In genomic region chr3:137999224-137999790, GRCm38 (mm10) we compare ENCODE assay signal across 20 mouse cellular contexts. TPM values are rescaled to one million over a fixed set of nuclear protein-coding genes. Genes with fewer than 3 reads are reported as not detected.
DNase-seq lines count a peak whose midpoint lies in the region; ATAC-seq and TF ChIP-seq lines count a peak whose summit lies in the region.
"Had no signal": no experiment of that assay in that cellular context is flagged by ENCODE, and none has a peak within 500 bp of the region (broad histone marks: within the 10 kb centered on the region; RNA-seq: fewer than 3 reads in every experiment).

No protein-coding gene starts in this region.

- H3K4me3 ChIP-seq in gastrocnemius, adult 2 months: no peak overlapping the region
- no peak overlapping the region for H3K4me3 ChIP-seq in limb, embryonic 12.5 days (replicated peaks)
- no peak overlapping the region for H3K4me3 ChIP-seq in limb, embryonic 10.5 days
- H3K4me3 ChIP-seq: embryonic facial prominence, embryonic 13.5 days; hindbrain, embryonic 15.5 days; midbrain, embryonic 12.5 days had no signal

- H3K9me3 ChIP-seq in limb, embryonic 12.5 days: no peaks in the 10 kb centered on the region
- H3K9me3 ChIP-seq in limb, embryonic 10.5 days (replicated peaks): no peaks in the 10 kb centered on the region
- H3K9me3 ChIP-seq: embryonic facial prominence, embryonic 13.5 days; hindbrain, embryonic 15.5 days; midbrain, embryonic 12.5 days had no signal

- peak overlapping the region; percentile 1; the same call in 1 of the 2 replicates for H3K27ac ChIP-seq in gastrocnemius, adult 2 months
- 0 out of 2 replicates have a peak overlapping the region, but pooled peaks have one; percentile 17 for H3K27ac ChIP-seq in limb, embryonic 12.5 days
- no peak overlapping the region for H3K27ac ChIP-seq in limb, embryonic 10.5 days
- H3K27ac ChIP-seq: embryonic facial prominence, embryonic 13.5 days; hindbrain, embryonic 15.5 days; kidney, postnatal 0 days; liver, embryonic 14.5 days; midbrain, embryonic 12.5 days had no signal

- no peaks in the 10 kb centered on the region for H3K36me3 ChIP-seq in limb, embryonic 12.5 days
- no peaks in the 10 kb centered on the region for H3K36me3 ChIP-seq in limb, embryonic 10.5 days
- H3K36me3 ChIP-seq: embryonic facial prominence, embryonic 13.5 days; hindbrain, embryonic 15.5 days; midbrain, embryonic 12.5 days had no signal

- no peak overlapping the region for H3K9ac ChIP-seq in limb, embryonic 12.5 days (replicated peaks)
- H3K9ac ChIP-seq: embryonic facial prominence, embryonic 13.5 days; hindbrain, embryonic 15.5 days; liver, embryonic 14.5 days; midbrain, embryonic 12.5 days had no signal

- intact Hi-C loops in gastrocnemius, adult 2 months (cut with DNase I): no loop called here
- intact Hi-C loops in gastrocnemius, postnatal 36 days (cut with DNase I): no loop called here

- TF ChIP-seq POLR2A in brain, embryonic 14.5 days (IDR thresholded peaks at IDR 0.05; ENCODE audit: borderline replicate concordance, extremely low read depth, insufficient read depth, insufficient read length, poor library complexity, severe bottlenecking): no peak

- no peak for ATAC-seq in limb, embryonic 12.5 days (ENCODE audit: insufficient number of reproducible peaks, insufficient read depth, low FRiP score, low TSS enrichment, low read depth)
- ATAC-seq: intestine, postnatal 0 days had no signal

- no peak for TF ChIP-seq CTCF in gastrocnemius, adult 2 months (IDR thresholded peaks at IDR 0.05)
- TF ChIP-seq CTCF in brain, embryonic 14.5 days (IDR thresholded peaks at IDR 0.05; ENCODE audit: borderline replicate concordance, extremely low read depth, insufficient read depth, insufficient read length): no peak

- H3K4me2 ChIP-seq in limb, embryonic 12.5 days: no peak overlapping the region
- H3K4me2 ChIP-seq: embryonic facial prominence, embryonic 13.5 days; heart, embryonic 11.5 days; hindbrain, embryonic 15.5 days; midbrain, embryonic 12.5 days had no signal

- no peaks in the 10 kb centered on the region for H3K27me3 ChIP-seq in limb, embryonic 12.5 days
- H3K27me3 ChIP-seq in limb, embryonic 10.5 days (ENCODE audit: low read depth, poor library complexity, severe bottlenecking): no peaks in the 10 kb centered on the region
- H3K27me3 ChIP-seq: embryonic facial prominence, embryonic 13.5 days; hindbrain, embryonic 15.5 days; midbrain, embryonic 12.5 days had no signal

- peaks cover 21% of the 10 kb centered on the region for H3K4me1 ChIP-seq in limb, embryonic 12.5 days (replicated peaks)
- H3K4me1 ChIP-seq in limb, embryonic 10.5 days: no peaks in the 10 kb centered on the region; the same call in 1 of the 2 replicates
- H3K4me1 ChIP-seq: hindbrain, embryonic 15.5 days had no signal

- 80% methylated on average over 9 of the region's 9 CpGs for WGBS in limb, embryonic 12.5 days
- 86% methylated on average over 9 of the region's 9 CpGs for WGBS in limb, embryonic 10.5 days

- DNase-seq in gastrocnemius, adult 2 months: no peak
- DNase-seq in gastrocnemius, postnatal 36 days: no peak
- no peak for DNase-seq in limb, embryonic 10.5 days (ENCODE audit: low spot score)
- peak; percentile 33 for DNase-seq in CD4-positive, CD25-positive, alpha-beta regulatory T cell, adult 2 months (ENCODE audit: low read depth, low spot score)
- peak; percentile 55 for DNase-seq in brain, embryonic 14.5 days (ENCODE audit: low read depth)
- no peak for DNase-seq in spleen, postnatal 36 days (ENCODE audit: low spot score in 2 of 2)
- no peak for DNase-seq in kidney, adult 8-10 months
- DNase-seq: cerebellum, adult 9-10 months; layer of hippocampus, postnatal 36 days; left cerebral cortex, postnatal 4 days; lung, postnatal 4 days; right cerebral cortex, adult 18-20 months had no signal

RNA-seq across cellular contexts. Expression of gene Dapp1, which starts 18.0 kb away (rescaled TPM):
- total RNA-seq in gastrocnemius, adult 2 months (2021): 1 to 10 TPM in 1 of 2 experiments, under 1 TPM in 1; 0.84 to 2.0 TPM
- 1 to 10 TPM; 1.2 to 1.3 TPM for total RNA-seq in gastrocnemius, postnatal 36 days (2021)
- polyA plus RNA-seq in limb, embryonic 12.5 days (2016; fragmentation: Nextera tagmentation; extraction: Ambion mirVana): 2.9 and 3.3 TPM in 2 replicates
- polyA plus RNA-seq in limb, embryonic 10.5 days (2016; fragmentation: Nextera tagmentation; extraction: Ambion mirVana): 1.7 and 1.9 TPM in 2 replicates
- 1.9 and 2.0 TPM in 2 replicates for polyA plus RNA-seq in brain, embryonic 14.5 days (2012; rRNA removed)

Comparison
In these comparisons a context has a peak if more than half of its experiments do, and no peak if none do; other contexts are left out.
1. DNase-seq: peak in CD4-positive, CD25-positive, alpha-beta regulatory T cell, adult 2 months (single experiment) and brain, embryonic 14.5 days (single experiment); none in gastrocnemius, adult 2 months (single experiment), gastrocnemius, postnatal 36 days (0 of 2), limb, embryonic 10.5 days (single experiment), spleen, postnatal 36 days (0 of 2) and kidney, adult 8-10 months (0 of 2).